Mouse (Mus musculus) embryo, embryonic 9.5 days (tissue): ENCODE results near the gene Rab5a.

ENCODE experiments used
- DNase-seq: peaks from one replicate; pipeline ENCODE4 v3.0.0-alpha.2; 2017; ENCODE audit errors: extremely low spot score

The Rab5a gene

DNA sequence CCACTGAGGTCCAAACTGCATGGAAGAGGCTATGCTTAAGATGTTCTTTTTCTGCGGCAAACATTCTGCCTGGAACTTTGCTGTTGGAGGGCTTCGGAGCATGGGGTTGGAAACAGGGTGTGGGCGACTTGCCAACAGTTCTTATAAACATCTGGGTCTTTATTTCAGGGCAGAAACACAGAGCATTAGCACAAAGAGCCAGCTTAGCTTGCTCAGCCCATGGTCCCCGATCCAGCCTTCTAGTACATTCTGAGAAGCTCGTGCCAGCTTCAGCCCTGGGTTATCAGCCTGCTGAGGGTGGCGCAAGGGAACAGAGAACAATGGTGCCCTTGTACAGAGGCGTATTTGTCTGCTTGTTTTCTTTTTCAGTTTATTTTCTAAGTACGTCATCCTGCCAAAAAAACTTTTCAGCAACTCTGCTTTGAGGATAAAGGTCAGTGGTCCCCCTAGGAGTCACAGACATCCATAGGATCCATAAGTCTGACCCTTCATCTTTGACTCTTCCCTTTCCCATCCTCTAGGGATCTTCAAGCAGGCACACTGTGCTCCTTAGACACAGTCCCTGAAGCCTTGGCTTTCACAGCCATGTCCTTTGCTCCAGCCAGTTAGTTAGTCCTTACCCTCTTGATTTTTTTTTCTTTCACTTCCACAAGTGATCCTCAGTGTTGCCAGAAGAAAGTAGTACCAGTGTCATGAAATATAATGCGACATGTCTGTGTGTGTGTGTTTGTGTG lies 64.7 kb downstream of the Rab5a start:
- no peak for DNase-seq

DNA sequence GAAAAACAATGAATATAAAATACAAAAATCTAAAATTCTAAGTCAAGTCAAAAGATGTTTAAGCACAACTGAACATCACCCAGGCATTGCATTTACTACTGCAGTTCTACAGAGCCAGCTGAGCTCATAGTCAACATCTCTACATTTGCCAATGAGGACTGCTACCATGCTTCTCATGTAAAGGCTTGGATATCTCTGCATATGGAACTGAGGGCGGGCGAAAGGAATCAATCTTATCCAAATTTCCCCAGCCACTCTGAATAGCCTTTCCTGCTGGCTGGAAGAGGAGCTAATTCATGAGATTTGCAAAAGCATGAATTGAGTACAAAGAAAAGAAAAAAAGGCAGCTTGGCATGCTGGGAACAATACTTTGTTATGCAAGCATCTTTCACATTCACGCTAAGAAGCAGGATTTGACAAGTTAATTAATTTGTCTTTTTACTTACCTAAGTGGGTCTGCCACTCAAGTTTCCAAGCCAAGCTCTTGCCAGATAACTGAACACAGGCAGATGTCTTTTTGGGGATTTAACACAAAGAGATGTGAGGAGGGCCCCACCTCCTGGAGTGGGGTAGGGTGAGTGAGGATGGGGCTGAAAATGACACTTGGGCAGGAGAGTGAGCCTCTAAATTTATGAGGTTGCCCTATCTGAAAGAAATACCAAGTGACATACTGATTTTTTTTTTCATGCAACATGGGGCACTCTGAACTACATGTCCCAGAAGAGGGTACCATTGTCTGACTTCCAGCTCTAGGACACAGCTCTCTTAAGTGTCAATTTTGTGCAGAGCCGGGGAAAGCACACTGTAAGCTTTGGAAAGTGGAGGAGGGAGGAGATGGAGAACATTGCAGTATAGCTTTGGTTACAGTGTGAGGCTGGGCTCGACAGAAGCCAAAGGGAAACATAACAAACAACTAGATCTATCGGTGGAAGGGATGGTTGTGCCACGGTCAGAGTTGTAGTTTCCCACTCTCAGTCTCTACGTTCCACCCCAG lies 72.6 kb downstream of the Rab5a start:
- DNase-seq, result no peak

DNA sequence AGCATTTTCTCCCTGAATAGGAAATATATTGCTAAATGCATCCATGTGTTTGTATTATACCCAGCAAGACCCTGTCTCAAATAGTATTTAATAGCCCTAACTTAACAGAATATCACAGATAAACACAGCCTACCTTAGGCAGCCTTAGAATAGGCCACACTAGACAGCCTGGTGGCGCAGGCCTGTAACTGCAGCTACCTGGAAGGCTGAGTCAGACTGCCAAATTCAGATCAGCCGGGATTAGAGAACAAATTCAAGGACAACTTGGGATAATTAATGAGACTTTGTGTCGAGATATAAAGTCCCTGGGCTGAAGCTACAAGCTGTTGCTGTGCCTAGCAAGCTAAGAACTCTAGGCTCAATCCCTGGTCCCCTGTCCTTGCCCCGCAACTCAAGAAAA lies 75.1 kb downstream of the Rab5a start:
- no peak for DNase-seq

DNA sequence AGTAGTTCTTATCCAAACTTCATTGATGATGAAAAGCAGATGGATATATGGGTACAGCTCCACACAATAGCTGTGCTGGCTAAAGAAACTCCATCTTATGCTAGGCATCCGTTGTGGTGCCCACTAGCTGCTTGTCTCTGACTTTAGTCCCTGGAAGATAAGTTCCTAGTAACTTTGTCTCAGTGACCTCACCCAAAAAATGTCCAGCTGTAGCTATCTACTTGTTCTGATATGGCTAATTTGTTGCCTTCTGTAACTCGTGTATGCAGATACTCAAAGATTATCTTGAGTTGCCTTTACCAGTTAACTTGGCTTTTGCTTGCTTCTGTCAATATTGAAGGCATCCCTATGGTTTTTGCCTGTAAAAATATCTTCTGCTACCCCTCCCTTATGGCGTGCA lies 75.8 kb downstream of the Rab5a start:
- no peak for DNase-seq
